Mouse (Mus musculus): Measurements from ENCODE around the gene Tubb2a. TPM values are rescaled to one million over a fixed set of nuclear protein-coding genes. Genes with fewer than 3 reads are reported as not detected.
"Not testable (repeated sequence)": the region's sequence is repeated elsewhere in the genome, so short reads cannot be mapped to it uniquely, and the experiment has no call there.

The Tubb2a gene
- total RNA-seq, 2 experiments from 2014 or later, result 1,112 to 1,144 TPM

DNA sequence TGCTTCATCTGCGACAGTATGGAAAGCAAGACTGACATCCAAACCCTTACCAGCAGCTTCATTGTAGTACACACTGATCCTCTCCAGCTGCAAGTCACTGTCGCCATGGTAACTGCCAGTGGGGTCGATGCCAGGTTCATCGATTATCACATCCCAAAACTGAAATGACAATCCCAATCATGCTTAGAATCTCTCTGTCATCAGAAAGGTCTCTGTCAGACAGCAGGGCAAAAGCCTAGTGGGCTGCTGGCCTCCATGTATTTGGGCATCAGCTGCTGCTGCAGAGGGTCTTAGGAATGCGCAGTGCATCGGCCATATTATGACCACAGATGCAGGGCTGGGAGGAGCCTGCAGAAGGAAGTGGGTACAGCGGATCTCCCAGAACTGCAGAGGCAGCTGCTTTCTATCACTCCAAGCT, 11.1 kb upstream of the Tubb2a start:
- DNase-seq, result no peak

DNA sequence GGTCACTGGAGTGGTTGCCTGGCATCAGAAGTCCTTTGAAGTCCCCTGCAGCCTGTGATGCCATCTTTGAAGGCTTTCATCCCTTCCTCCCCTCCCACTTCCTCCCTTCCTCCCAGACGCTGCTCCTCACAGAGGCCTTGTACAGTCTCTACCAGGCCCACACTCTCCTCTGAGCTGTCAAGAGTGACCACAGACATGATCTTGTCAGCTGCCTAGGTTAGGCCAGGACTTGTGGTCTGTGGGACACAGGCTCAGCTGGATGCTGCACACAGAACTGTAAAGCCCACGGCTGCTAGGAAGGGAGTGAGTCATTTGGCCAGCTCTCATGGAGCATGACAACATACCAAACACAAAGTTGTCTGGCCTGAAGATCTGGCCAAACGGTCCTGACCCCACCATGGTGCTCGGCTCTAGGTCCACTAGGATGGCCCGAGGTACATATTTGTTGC, 10.4 kb upstream of the Tubb2a start:
- DNase-seq, result not testable (repeated sequence)

DNA sequence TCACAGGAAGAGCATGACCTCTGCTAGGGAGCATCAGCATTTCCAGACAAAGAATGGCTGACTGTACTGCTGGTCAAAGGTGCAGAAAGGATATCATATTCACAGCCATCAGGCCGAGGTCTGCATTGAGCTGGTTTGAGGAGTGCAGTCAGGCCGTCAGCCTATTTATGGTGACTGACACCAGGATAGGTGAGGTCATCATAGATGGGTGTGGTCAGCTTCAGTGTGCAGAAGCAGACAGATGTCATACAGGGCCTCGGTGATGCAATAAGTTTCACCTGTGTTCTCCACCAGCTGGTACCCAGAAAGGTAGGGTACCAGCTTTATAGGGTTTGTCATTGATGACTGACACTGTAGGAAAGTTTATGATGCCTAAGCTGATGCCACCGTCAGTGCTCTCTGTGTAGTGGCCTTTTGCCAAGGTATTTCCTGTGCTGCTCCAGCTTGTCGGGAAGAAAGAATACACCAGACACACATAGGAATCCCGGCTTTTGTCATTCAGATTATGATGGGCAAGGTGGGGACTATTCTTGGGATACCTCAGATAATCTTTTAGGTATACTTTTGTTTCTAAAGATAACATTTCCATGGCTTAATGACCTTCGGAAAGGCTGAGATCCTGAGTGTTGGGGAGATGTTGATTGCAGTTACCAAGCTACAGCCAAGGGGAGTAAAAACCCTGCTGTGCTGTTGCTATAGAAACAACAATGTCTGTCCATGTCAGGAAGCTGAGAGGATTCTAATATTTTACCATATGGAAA, 9.4 kb upstream of the Tubb2a start:
- DNase-seq, result no peak

DNA sequence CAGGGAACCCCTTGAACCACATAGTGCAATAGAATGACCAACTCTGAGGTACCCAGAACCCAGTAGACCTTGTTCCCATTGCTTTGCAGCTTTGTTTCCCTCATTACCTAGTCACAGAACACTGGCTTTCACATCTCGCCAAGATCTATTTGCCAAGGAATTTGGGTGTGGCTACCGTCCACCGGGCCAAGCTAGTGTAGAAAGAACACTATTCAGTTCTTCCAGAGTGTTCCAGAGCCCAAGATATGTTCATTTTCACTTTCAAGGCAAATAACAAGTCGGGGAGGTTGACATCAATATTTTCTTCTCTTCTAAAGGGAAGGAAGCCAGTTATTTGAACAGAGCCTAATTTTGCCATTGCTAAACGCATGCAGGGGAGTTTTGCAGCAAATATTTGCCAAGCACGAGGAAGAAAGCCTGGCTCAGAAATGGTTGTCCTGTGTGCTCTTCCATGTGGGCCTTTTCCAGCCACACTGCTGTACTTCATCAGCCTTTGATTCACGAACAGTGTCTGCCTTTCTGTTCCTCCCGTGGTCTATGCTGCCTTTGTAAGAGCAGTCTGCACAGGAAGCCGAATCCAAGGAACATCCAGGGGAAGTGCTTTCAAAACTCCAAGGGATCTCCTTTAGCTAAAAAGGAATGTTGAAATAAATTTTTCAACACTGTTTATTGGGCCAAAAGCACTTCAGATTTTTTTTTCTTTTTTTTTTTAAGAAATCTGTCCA, 6.4 kb upstream of the Tubb2a start:
- no peak for DNase-seq

DNA sequence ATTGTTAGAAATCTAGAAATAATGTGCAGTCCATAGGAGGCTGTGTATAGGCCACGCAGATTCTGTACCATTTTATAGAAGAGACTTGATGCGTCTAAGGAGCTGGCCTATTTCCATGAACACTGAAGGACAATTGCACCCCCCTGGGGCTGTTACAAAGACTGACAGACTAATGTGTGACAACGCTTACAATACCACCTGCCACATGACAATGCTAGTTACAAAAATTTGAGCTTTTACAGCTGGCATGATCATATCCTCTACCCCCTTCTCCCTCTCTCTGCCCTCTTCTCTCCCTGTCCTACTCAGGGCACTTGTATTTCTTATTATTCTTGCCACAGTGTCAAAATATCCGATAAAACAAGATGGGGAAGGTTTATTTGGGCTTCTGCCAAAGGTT, 4.1 kb upstream of the Tubb2a start:
- DNase-seq, result no peak

DNA sequence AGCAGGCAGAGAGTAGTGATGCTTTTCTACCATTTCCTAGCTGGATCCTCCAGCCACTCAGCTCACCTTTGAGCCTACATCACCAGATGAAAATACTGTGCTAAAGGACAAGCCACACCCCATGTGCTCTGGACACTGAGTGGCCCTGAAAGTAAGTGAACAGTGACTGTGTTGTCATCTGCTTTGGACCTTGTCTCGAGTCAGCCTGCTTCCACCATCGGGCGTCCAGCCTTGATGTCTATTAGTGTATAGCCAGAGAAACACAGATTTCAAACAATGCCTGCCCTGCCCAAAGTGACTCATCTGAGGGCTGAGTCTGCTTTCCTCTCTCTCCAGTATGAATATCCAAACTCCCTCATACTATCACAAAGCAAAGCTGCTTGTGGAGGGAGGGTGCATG, 2.0 kb upstream of the Tubb2a start:
- DNase-seq, result no peak

DNA sequence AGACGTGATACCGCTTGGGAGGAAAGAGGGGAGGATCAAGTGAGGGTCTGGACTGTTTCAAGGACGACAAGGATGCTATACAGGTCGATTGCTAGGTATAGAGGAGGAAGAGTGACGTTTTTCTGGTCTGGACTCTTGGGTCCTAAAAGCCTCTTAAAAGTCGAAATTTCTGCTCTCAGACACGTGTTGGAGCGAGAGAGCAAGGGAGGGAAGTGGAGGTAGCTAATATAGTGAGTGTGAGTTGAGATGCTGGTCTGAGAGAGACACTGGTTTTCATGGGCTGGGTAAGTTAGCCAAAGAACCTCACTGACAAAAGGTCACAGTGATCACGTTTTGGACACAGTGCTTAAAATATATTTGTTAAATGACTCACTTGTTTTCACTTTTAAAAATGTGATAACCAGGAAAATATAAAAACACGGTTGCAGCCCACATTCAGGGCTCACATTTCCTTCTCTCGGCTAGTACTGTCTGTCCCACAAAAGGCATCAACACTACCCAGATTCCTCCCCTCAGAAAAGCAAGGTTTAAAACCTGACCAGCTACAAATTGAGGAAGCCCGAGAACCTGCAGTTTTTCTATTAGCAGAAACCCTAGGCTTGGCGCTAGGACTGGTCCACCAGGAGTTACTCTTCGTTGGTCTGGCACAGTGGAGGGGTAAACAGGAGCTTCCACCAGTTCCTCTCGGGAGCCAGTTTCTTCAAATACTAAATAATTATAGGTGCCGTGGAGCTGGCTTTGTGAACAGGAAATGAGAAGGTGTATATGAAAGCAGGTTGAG, 883 bp upstream of the Tubb2a start:
- no peak for DNase-seq

DNA sequence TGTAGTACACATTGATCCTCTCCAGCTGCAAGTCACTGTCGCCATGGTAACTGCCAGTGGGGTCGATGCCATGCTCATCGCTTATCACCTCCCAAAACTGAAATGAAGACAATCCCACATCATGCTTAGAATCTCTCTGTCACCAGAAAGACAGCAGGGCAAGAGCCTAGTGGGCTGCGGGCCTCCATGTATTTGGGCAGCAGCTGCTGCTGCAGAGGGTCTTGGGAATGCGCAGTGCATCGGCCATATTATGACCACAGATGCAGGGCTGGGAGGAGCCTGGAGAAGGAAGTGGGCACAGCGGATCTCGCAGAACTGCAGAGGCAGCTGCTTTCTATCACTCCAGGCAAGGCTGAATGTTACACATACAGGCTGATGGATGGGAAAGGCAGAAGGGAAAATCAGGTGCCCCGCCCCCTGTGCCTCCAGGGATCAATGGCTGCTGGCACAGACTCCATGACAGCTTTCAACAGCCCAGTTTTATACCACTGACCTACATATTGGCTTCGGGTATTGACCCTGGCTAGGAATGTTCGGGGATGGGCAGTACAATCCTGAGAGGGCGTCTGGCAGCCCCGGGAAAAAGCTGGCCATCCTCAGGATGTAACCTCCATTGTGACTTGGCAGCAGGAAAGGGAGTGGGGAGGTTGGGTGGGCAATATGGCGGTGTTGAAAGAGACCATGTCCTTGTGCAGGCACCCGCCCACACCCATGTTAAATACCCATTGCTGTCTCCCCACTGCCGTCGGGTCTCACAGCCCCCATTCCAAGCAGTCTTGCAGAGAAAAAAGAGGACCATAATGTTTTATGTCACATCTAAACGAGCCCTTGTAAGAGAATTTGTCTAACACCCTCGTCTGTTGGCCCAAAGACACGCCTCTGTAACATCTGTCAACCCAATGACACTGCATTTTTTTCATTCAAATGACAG, 981 bp downstream of the Tubb2a start:
- peak in 1 of 2 experiments; percentile 66 for DNase-seq

DNA sequence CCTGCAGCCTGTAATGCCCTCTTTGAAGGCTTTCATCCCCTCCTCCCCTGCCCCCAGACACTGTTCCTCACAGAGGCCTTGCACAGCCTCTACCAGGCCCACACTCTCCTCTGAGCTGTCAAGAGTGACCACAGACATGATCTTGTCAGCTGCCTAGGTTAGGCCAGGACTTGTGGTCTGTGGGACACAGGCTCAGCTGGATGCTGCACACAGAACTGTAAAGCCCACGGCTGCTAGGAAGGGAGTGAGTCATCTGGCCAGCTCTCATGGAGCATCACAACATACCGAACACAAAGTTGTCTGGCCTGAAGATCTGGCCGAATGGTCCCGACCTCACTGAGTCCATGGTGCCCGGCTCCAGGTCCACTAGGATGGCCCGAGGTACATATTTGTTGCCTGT, 1.9 kb downstream of the Tubb2a start:
- DNase-seq, result not testable (repeated sequence)

DNA sequence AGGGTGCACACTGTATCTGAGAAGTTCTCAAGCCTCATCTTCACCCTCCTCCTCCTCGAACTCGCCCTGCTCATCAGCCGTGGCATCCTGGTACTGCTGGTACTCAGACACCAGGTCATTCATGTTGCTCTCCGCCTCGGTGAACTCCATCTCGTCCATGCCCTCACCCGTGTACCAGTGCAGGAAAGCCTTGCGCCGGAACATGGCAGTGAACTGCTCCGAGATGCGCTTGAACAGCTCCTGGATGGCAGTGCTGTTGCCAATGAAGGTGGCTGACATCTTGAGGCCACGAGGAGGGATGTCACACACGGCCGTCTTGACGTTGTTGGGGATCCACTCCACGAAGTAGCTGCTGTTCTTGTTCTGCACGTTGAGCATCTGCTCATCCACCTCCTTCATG, 3.4 kb downstream of the Tubb2a start:
- DNase-seq, result not testable (repeated sequence)

DNA sequence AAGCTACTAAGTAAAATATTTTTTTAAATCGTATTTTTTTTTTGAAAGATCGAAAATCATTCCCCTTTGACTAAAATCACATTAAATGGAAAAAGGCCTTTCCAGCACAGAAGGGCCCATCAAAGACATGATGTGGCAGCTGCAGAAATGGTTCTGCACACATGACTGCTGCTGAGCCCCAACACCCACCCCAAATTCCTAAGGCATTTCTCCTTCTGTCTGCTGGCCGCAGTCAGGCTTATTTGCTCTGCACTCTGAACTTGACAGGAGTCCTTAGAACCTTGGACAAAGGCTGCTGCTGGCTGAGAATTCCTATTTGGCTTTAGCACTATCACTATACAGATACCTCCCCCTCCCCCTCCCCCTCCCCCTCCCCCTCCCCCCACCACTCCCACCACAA, 5.0 kb downstream of the Tubb2a start:
- no peak for DNase-seq

DNA sequence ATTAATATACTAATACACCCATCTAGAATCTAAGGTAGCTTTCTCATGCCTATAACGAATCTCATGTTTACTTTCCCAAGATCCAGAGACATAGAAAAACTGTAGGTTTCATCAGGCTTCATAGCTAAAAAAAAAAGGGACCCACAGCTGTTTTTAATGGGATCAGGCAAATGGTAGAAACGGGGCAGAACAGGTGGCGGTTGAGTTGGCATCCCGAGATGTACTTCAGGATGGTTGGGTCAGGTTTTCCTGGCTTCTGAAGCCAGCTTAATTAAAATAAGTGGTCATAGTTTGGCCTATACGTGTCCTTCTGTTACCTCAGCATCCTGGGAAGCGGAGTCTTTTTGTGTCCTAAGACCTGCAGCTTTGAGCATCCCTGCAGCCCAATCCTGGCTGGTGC, 6.0 kb downstream of the Tubb2a start:
- no peak for DNase-seq

DNA sequence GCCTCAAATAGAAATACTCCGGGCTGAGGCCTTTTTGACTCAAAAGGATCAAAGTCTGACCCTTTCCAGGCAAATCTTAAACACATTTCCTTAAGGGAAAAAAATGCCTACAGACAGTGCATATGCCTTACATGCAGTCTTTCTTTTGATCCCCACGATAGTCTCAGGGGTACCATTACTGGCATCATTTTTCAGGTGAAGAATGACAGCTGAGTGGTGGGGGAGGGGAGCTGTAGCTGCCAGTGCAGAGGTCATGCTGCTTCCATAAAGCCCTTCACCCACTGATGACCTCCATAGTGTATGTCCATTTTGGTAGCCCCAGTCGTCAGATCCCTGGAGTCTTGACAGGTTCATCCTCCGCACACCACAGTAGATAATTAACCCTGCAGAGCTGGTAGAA, 7.5 kb downstream of the Tubb2a start:
- DNase-seq, result no peak

DNA sequence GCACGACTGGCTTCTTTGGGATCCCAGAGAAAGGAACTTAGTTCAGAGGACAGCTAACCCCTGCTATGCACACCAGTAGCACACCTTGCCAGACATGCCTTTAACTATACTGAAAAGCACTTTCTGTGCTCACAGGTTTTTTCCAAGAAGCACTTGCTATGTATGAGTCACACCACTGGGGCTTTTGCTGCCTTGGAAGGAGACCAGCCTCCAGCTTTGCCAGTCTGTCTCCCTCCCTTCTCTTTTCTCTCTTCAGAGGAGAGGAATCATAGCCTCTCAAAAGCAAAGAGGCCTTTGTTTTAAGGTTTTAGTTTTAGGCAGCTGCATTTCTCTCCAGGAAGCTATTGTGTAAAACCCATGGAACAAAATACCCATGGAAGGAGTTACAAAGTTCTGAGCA, 11.5 kb downstream of the Tubb2a start:
- no peak for DNase-seq

DNA sequence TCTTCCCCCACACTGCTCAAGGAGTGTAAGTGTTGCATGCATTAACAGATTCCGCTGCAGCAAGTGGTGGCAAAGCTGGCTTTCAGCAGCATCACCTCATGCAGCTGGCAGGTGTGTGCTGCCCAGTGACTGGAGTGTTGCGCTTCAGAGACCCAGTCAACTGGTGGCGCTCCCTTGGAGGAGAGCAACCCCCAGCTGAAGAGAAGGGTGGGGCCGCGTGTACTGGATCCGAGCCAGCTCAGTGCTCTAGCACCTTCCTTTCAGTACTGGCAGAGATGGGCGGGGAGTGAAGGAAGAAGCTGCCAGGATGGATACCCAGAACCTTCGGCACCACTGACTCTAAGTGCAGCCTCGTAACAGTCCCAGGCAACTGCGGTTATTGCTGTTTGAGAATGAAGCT, 15.3 kb downstream of the Tubb2a start:
- DNase-seq, result no peak

DNA sequence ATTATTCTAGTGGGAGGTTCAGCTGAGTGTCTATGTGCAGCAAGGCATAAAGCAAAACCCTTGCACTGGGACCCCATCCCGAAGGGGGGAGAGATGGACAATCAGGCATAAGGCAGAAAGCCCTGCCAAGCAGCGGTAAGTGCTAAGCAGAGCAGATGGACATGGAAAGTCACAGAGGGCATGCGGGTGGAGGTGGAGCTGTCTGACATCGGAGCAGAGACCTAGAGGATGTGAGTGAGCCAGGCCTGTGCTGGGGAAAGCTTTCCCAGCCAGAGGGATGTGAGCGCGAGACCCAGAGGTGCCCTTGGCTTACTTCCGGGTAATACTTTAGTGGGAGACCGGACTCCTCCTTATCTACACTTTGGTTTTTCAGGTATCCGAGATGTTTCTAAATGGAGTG, 17.7 kb downstream of the Tubb2a start:
- no peak for DNase-seq

DNA sequence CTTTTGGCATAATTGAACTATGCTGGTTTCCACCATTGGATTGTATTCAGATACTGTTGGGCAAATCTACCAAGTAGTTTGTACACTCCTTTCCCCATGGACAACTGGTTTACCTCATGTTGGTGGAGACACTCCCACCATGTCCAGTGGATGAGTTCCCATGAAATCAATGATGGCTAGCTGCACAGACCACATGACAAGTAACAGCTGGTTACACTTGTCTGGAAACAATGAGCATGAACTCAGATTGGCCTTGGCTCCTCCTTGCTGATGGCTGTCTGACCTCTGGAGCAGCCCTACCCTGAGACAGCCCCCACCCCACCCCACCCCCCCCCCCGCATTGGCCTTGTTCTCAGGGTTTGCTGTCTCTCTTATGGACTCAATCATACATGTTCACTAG, 20.6 kb downstream of the Tubb2a start:
- DNase-seq, result no peak

DNA sequence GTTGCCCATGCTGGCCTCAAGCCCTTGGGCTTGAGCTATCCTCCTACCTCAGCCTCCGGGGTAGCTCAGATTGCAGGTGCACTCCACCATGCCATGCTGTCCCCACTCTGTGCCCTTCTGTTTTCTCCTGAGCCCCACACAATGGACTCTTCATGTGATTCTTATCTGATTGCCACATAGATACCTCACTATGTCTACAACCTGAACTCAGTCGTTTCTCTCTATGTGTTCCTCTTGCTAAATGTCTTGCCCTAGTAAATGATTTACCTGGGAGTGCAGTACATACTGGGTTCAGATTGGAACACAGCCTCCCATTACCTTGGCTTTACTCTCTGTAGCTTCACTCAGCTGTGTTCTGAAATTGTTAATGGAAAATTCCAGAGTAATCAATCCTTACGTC, 22.8 kb downstream of the Tubb2a start:
- DNase-seq, result no peak

DNA sequence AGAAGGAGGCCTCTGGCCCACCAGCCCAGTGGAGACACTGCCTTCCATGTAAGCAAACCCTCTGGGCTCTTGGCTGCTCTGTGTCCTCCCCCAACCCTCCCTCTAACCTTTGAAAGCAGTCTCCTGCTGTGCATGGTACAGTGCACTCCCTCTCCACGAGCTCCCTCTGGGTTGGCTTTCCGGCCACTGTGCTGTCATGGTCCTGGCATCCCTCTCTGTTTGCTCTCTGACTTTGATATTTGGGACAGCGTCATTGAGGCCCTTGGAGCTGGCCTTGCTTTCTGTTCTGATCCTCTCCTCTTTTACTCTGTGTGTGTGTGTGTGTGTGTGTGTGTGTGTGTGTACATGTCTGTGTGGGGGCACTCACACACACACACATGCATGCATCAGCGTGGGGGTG, 23.4 kb downstream of the Tubb2a start:
- DNase-seq, result no peak

DNA sequence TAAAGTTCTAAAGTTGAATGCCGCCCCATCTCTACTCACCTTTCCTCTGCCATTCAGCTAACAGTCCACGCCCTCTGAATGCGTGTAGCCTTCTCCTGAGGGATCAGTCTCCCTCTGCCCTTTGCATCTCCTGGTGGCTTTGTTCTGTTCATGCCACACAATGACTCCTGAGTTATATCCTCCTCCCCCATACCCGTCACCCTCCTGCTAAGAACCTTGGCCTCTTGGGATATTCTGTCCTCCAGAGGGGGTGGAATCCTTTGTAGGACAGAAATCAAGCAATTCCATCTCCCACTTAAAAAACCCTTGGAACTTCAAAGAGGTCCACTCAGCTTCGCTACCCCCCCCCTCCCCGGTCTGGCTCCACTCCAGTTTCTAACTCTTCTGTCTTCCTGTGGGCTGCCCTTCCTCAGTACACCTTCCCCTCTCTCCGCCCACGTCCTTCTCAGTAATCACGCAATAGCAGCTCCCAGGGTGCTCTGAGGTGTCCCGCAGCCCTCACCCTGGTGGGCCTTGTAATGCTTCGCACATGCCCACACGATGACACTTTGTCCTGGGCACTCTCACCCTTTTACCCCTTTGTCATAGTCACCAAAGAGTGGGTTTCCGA, 24.0 kb downstream of the Tubb2a start:
- no peak for DNase-seq

DNA sequence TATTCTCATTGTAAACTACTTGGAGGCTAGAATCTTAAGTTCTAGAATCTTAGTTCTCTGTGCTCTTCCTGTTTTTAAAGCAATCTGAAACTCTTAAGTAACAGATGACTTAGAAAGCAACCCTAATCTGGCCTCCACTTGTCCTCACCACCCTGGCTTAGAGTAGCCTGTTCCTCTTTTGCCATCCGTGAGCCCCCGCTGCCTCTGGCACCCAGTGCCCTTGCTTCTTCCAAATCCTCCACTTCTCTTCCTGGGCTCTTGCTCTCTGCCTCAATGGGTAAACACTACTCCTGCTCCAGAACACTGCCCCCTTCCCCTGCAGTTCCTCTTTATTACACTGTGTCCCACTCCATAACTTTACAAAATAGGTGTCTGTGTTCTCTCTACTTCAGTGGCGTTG, 26.1 kb downstream of the Tubb2a start:
- no peak for DNase-seq

DNA sequence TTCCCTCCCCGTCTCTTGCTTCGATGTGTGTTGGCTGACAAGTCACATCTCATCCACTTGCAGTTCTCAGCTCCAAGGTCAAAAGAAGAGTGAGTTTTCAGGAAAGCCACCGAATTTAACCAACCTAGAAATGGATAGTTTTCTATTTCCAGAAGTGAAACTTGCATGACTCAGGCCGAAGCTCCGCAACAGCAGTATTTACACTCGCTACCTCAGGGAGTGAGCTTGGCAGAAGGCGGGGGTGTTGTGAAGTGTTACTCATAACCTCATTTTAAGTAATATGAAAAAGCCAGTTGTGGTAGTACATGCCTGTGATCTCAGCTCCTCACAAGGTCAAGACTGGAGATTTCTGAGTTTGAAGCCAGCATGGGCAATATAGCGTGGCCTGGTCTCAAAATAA, 27.3 kb downstream of the Tubb2a start:
- DNase-seq, result no peak
